Mouse (Mus musculus) midbrain, embryonic 11.5 days (tissue): Measurements from ENCODE around the gene Wdr91. TPM values are rescaled to one million over a fixed set of nuclear protein-coding genes. Genes with fewer than 3 reads are reported as not detected.

Source experiments
- ATAC-seq: fragments of 200-750 bp; cut with Nextera tagmentation; 2 replicates; pipeline ENCODE4 v1.8.0; 2017; ENCODE audit warnings: moderate TSS enrichment, moderate library complexity; ENCODE audit not compliant: low FRiP score
- DNase-seq: peaks from one replicate; pipeline ENCODE4 v3.0.0; 2015; ENCODE audit warnings: low spot score; ENCODE audit errors: missing footprints
- H3K27ac ChIP-seq: fragments of 300-500 bp; sonication (generic); 2 replicates; pipeline ENCODE4 v1.5.1; 2014; ENCODE audit warnings: low read depth, low read length
- H3K27me3 ChIP-seq: fragments of 300-500 bp; sonication (generic); 2 replicates; pipeline ENCODE4 v1.6.1; 2014; ENCODE audit warnings: mild to moderate bottlenecking, low read length, moderate library complexity, mixed read lengths; ENCODE audit not compliant: control insufficient read depth, insufficient read depth
- H3K36me3 ChIP-seq: fragments of 300-500 bp; sonication (generic); 2 replicates; pipeline ENCODE4 v1.6.1; 2014; ENCODE audit warnings: mild to moderate bottlenecking, low read length, moderate library complexity, mixed read lengths; ENCODE audit not compliant: control insufficient read depth, insufficient read depth
- H3K4me1 ChIP-seq: fragments of 300-500 bp; sonication (generic); 2 replicates; pipeline ENCODE4 v1.6.1; 2014; ENCODE audit warnings: low read length; ENCODE audit not compliant: control insufficient read depth, insufficient read depth
- H3K4me2 ChIP-seq: fragments of 300-500 bp; sonication (generic); 2 replicates; pipeline ENCODE4 v1.6.1; 2014; ENCODE audit warnings: mild to moderate bottlenecking, moderate library complexity
- H3K4me3 ChIP-seq: fragments of 300-500 bp; sonication (generic); 2 replicates; pipeline ENCODE4 v1.5.1; 2014; ENCODE audit warnings: low read depth, low read length
- H3K9ac ChIP-seq: fragments of 300-500 bp; sonication (generic); 2 replicates; pipeline ENCODE4 v1.6.1; 2014; ENCODE audit warnings: low read length
- H3K9me3 ChIP-seq: fragments of 300-500 bp; sonication (generic); 2 replicates; pipeline ENCODE4 v1.6.1; 2016; ENCODE audit warnings: low read length; ENCODE audit not compliant: control insufficient read depth
- WGBS: fragments of 180-500 bp; shearing (Covaris S2); extraction: QIAGEN DNeasy Blood & Tissue Kit; methylation state at CpG from one replicate; pipeline ENCODE4 v1.1.7; 2014; 5-methylcytosine and 5-hydroxymethylcytosine counted together
- polyA plus RNA-seq: library from polyadenylated mRNA; unstranded; fragments of >200 nt; fragmentation: Nextera tagmentation; extraction: Ambion mirVana; gene quantifications from 2 replicates; pipeline ENCODE4 v1.2.1, GENCODE M21; 2014

Gene Wdr91
- polyA plus RNA-seq, 1 experiment from 2014 or later = 10.4 TPM

- DNase-seq (peak; percentile 100), ATAC-seq (peak; percentile 95)
- peak within 1 kb of the TSS; percentile 89 for H3K9ac ChIP-seq
- no peaks in the 10 kb centered on the region for H3K27me3 ChIP-seq
- peak within 1 kb of the TSS; percentile 75 for H3K27ac ChIP-seq
- H3K4me1 ChIP-seq = peaks cover 15% of the 10 kb centered on the region
- peak within 1 kb of the TSS; percentile 76 for H3K4me3 ChIP-seq
- WGBS = under 1% methylated on average over 56 of the region's 56 CpGs
- H3K9me3 ChIP-seq = no peaks in the 10 kb centered on the region
- peak within 1 kb of the TSS; percentile 71 for H3K4me2 ChIP-seq
- peaks cover 2% of the 10 kb centered on the region; the same call in 1 of the 2 replicates for H3K36me3 ChIP-seq
Measured at GRCm38 (mm10) chr6:34877509-34878321, 33.0 kb downstream of the Wdr91 start, which contains the start of gene Cyren. Gene Cyren, minus strand, starts transcription at chr6:34878060.

- H3K4me3 ChIP-seq = peak overlapping the region; percentile 76
- DNase-seq (no peak), ATAC-seq (no peak)
- peaks cover 15% of the 10 kb centered on the region for H3K4me1 ChIP-seq
- H3K4me2 ChIP-seq = peak overlapping the region; percentile 71
- H3K9me3 ChIP-seq = no peaks in the 10 kb centered on the region
- peaks cover 2% of the 10 kb centered on the region; the same call in 1 of the 2 replicates for H3K36me3 ChIP-seq
- no peaks in the 10 kb centered on the region for H3K27me3 ChIP-seq
- H3K9ac ChIP-seq = peak overlapping the region; percentile 89
- 51% methylated on average over 2 of the region's 2 CpGs for WGBS
- no peak overlapping the region for H3K27ac ChIP-seq
Measured at GRCm38 (mm10) chr6:34876835-34877156, 33.9 kb downstream of the Wdr91 start.

- DNase-seq (no peak), ATAC-seq (no peak)
- Histone ChIP-seq H3K36me3 (peaks cover 2% of the 10 kb centered on the region; the same call in 1 of the 2 replicates), H3K4me1 (peaks cover 15% of the 10 kb centered on the region), H3K4me3 (no peak overlapping the region), H3K9ac (0 out of 2 replicates have a peak overlapping the region, but pooled peaks have one; percentile 9), H3K27me3 (no peaks in the 10 kb centered on the region), H3K4me2 (peak overlapping the region; percentile 71), H3K9me3 (no peaks in the 10 kb centered on the region), H3K27ac (no peak overlapping the region)
- WGBS = 60% methylated on average over 12 of the region's 12 CpGs
Measured at GRCm38 (mm10) chr6:34875966-34876834, 34.5 kb downstream of the Wdr91 start.

- ATAC-seq = no peak
- no peak for DNase-seq
- Histone ChIP-seq H3K4me3 (no peak overlapping the region), H3K27me3 (no peaks in the 10 kb centered on the region), H3K27ac (no peak overlapping the region), H3K9me3 (no peaks in the 10 kb centered on the region), H3K4me1 (peaks cover 15% of the 10 kb centered on the region), H3K36me3 (no peaks in the 10 kb centered on the region), H3K4me2 (no peak overlapping the region), H3K9ac (no peak overlapping the region)
- 90% methylated on average over 15 of the region's 15 CpGs for WGBS
Measured at GRCm38 (mm10) chr6:34875268-34875761, 35.4 kb downstream of the Wdr91 start.

- Histone ChIP-seq H3K36me3 (no peaks in the 10 kb centered on the region), H3K4me1 (peaks cover 15% of the 10 kb centered on the region), H3K4me2 (no peak overlapping the region), H3K9me3 (no peaks in the 10 kb centered on the region), H3K4me3 (no peak overlapping the region), H3K27ac (no peak overlapping the region; the same call in 1 of the 2 replicates), H3K27me3 (no peaks in the 10 kb centered on the region), H3K9ac (no peak overlapping the region)
- no peak for DNase-seq
- WGBS = 83% methylated on average over 21 of the region's 21 CpGs
- ATAC-seq = no peak
Measured at GRCm38 (mm10) chr6:34874101-34874921, 36.4 kb downstream of the Wdr91 start.

- no peaks in the 10 kb centered on the region for H3K36me3 ChIP-seq
- H3K4me3 ChIP-seq = no peak overlapping the region
- H3K9ac ChIP-seq = no peak overlapping the region
- no peaks in the 10 kb centered on the region for H3K9me3 ChIP-seq
- no peak overlapping the region for H3K27ac ChIP-seq
- no peak overlapping the region for H3K4me2 ChIP-seq
- ATAC-seq (no peak), DNase-seq (no peak)
- peaks cover 9% of the 10 kb centered on the region for H3K4me1 ChIP-seq
- no peaks in the 10 kb centered on the region for H3K27me3 ChIP-seq
- 87% methylated on average over 10 of the region's 10 CpGs for WGBS
Measured at GRCm38 (mm10) chr6:34872871-34873270, 37.8 kb downstream of the Wdr91 start.

- DNase-seq (no peak), ATAC-seq (no peak)
- Histone ChIP-seq H3K27ac (no peak overlapping the region), H3K9me3 (no peaks in the 10 kb centered on the region), H3K4me1 (peaks cover 4% of the 10 kb centered on the region), H3K36me3 (no peaks in the 10 kb centered on the region), H3K4me3 (no peak overlapping the region), H3K9ac (no peak overlapping the region), H3K4me2 (no peak overlapping the region), H3K27me3 (no peaks in the 10 kb centered on the region)
- WGBS = 92% methylated on average over 7 of the region's 7 CpGs
Measured at GRCm38 (mm10) chr6:34871929-34872328, 38.7 kb downstream of the Wdr91 start.

- Histone ChIP-seq H3K36me3 (no peaks in the 10 kb centered on the region), H3K9me3 (no peaks in the 10 kb centered on the region), H3K27ac (no peak overlapping the region), H3K4me3 (no peak overlapping the region), H3K27me3 (no peaks in the 10 kb centered on the region), H3K4me1 (no peaks in the 10 kb centered on the region), H3K4me2 (no peak overlapping the region), H3K9ac (no peak overlapping the region)
- 84% methylated on average over 5 of the region's 5 CpGs for WGBS
- DNase-seq (no peak), ATAC-seq (no peak)
Measured at GRCm38 (mm10) chr6:34870724-34871123, 40.0 kb downstream of the Wdr91 start.
